Mouse (Mus musculus): ENCODE measurements around the gene Gm29106.
"Not testable (repeated sequence)": the region's sequence is repeated elsewhere in the genome, so short reads cannot be mapped to it uniquely, and the experiment has no call there.

Gm29106 gene

DNA sequence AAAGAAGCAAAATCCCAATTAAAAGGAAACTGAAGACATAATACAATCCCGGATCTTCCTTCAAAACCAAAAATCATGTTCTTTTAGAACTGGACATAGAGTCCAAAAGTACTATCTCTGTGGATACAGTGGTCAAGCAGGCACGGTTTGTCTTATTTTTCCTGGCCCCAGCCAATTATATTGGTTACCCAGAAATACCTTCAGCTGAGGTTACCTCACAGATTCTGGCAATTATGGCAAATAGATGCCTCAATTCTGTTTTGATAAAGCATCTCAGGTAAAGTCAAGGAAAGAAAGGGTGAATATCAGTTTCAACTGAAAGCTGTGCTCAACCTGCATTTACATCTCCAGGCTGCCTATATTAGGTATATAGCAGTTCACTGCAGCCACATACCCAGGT is at the start of gene Gm29106:
Gm29106 (plus strand) TSS at position 301 of the 400 bp plus-strand sequence.
- DNase-seq (ENCODE audit: low spot score in 2 of 2), result not testable (repeated sequence)

DNA sequence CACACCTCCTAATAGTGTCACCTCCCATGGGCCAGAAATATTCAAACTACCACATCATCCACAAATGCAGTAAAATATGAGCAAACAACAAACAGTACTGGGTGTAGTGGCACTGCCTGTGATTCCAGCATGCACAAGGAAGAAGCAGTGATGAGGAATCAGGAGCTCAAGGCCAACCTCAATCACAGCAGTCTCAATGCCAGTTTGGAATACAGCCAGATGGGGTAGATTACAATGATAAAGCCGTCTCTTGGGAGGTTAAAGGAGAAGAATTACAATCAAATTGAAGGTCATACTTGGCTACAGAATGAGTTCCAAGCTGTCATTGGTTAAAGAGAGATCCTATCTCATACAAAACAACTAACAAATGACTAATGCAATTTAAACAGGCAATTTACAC is 52.2 kb downstream of the Gm29106 start:
- no peak for DNase-seq (ENCODE audit: low spot score in 2 of 2)

DNA sequence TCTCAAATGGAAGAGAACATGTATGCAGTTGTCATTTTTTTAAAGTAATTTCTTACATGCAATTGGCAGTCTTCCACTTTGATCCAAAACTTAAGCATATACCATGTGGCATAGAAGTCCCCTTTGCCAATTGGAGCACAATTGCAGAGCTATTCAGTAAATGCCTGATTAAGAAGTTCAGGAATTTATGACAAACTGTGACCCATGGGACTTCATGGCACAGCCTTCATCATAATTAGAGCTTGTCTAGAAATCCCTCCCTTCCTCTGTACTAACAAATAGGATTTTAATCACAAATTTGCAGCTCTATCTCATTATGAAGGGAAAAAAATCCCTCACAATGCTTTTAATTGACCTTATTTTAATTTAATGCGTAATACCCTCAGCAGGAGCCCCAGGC is 59.7 kb downstream of the Gm29106 start:
- DNase-seq (ENCODE audit: low spot score in 2 of 2), result no peak
